Mouse (Mus musculus): ENCODE measurements at regions not wholly inside any gene's neighbourhood (a gene's known extent, or its start where the extent isn't known, plus 50 kb on each side); places are given as distances from the start of the nearest gene placed in this dataset.

DNA sequence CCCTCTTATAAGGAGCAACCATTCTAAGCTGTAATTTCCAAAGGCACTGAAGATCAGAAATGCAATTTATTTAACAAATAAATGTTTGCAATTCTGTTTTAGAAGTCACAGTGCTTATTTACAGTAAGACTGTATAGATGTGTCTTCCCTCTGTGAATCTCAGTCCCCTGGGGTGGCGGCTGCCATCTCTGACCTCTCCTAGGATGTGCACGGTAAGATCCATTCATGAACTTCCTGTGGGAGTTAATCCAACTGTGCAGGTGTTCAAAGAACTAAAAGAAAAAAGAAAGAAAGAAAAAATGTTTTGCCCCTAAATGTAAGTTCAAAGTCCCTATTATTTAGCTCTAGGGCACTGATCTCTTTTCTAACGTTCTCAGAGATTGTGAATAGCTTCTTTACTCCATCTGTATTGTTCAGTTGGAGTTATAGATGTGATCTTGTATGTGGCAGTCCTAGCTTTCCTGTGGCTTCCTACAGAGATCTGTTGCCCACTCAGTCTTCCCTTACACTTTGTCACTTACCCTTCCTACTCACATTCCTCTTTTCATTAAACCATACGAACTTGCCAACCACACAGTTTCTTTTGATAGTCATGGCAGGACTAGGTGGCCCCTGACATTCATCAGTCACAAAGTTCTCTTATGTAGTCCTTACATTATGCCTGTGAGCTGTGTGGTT lies 346.0 kb upstream of the Alcam start:
- Histone ChIP-seq H3K4me1 (ENCODE audit: control insufficient read depth in 2 of 2, insufficient read depth in 2 of 2, low read length in 2 of 2, poor library complexity in 1 of 2) (no peaks in the 10 kb centered on the region), H3K27ac (ENCODE audit: insufficient read depth, low read depth, low read length, poor library complexity, severe bottlenecking) (no peak overlapping the region), H3K4me3 (ENCODE audit: insufficient read depth in 1 of 2, low read depth in 1 of 2, low read length in 2 of 2, poor library complexity in 1 of 2, severe bottlenecking in 1 of 2) (no peak overlapping the region), H3K36me3 (ENCODE audit: control insufficient read depth, insufficient read depth, low read length, poor library complexity, severe bottlenecking) (no peaks in the 10 kb centered on the region), H3K9me3 (ENCODE audit: control insufficient read depth, insufficient read depth, low read depth, low read length) (no peaks in the 10 kb centered on the region), H3K9ac (ENCODE audit: insufficient read depth, low read depth, low read length, poor library complexity, severe bottlenecking) (no peak overlapping the region)
- in situ Hi-C loops (cut with MboI; ENCODE audit: low sequenced_read_pairs in 2 of 2, unreplicated experiment in 2 of 2), result no loop called here
- DNase-seq (ENCODE audit: low read depth, low spot score), result no peak
- TF ChIP-seq ZC3H11A (IDR thresholded peaks at IDR 0.05; ENCODE audit: borderline replicate concordance, low read depth, low read length), result no peak
- TF ChIP-seq CHD2 (IDR thresholded peaks at IDR 0.05; ENCODE audit: low read depth, low read length), result no peak
- no peak for TF ChIP-seq ZNF384 (IDR thresholded peaks at IDR 0.05; ENCODE audit: low read depth, low read length)
- no peak for TF ChIP-seq MAFK (IDR thresholded peaks at IDR 0.05; ENCODE audit: insufficient read depth, low read depth, low read length)
- TF ChIP-seq HCFC1 (IDR thresholded peaks at IDR 0.05; ENCODE audit: borderline replicate concordance, insufficient read depth, low read length), result no peak

DNA sequence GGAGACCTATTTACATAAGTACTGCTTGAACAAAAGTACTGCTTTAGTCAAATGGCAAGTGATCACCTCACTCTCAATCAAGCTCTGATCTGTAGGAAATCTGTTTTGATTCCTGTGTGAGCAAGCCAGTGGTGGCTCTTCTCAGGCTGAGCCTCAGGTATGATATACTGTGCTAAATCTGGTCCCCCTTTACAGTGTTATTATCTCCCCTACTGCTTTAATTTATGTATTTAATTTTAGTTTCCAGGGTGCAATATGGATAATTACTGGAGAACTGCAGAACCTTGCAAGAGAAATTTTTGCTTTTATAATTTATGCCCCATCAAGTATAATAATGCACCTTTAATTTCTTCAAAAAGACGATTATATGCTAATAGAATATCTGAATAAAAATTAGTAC lies 341.3 kb upstream of the Alcam start:
- Histone ChIP-seq H3K4me3 (ENCODE audit: insufficient read depth in 1 of 2, low read depth in 1 of 2, low read length in 2 of 2, poor library complexity in 1 of 2, severe bottlenecking in 1 of 2) (no peak overlapping the region), H3K9ac (ENCODE audit: insufficient read depth, low read depth, low read length, poor library complexity, severe bottlenecking) (no peak overlapping the region), H3K36me3 (ENCODE audit: control insufficient read depth, insufficient read depth, low read length, poor library complexity, severe bottlenecking) (no peaks in the 10 kb centered on the region), H3K27ac (ENCODE audit: insufficient read depth, low read depth, low read length, poor library complexity, severe bottlenecking) (no peak overlapping the region), H3K4me1 (ENCODE audit: control insufficient read depth in 2 of 2, insufficient read depth in 2 of 2, low read length in 2 of 2, poor library complexity in 1 of 2) (no peaks in the 10 kb centered on the region), H3K9me3 (ENCODE audit: control insufficient read depth, insufficient read depth, low read depth, low read length) (no peaks in the 10 kb centered on the region)
- TF ChIP-seq MAFK (IDR thresholded peaks at IDR 0.05; ENCODE audit: insufficient read depth, low read depth, low read length) (no peak), ZC3H11A (IDR thresholded peaks at IDR 0.05; ENCODE audit: borderline replicate concordance, low read depth, low read length) (no peak), ZNF384 (IDR thresholded peaks at IDR 0.05; ENCODE audit: low read depth, low read length) (no peak), HCFC1 (IDR thresholded peaks at IDR 0.05; ENCODE audit: borderline replicate concordance, insufficient read depth, low read length) (no peak), CHD2 (IDR thresholded peaks at IDR 0.05; ENCODE audit: low read depth, low read length) (no peak)
- no peak for DNase-seq (ENCODE audit: low read depth, low spot score)
- in situ Hi-C loops (cut with MboI; ENCODE audit: low sequenced_read_pairs in 2 of 2, unreplicated experiment in 2 of 2), result no loop called here

DNA sequence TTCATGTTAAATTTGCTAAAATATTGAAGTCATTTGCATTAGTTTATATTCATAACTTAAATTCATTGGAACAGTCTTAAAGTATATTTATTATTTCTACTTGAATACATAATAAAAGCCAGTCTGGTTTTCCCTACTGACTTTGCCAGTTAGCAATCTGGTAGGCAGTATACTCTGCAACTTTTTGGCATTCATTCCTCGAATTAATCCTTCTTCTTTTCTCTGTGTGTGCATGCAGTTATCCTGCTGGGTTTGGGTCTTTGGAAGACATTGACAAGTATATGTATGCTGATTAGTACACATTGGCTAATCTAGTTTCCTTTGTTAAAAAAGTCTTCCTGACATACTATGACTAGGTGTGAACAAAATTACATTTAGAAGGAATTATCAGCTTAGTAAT lies 336.1 kb upstream of the Alcam start:
- no peaks in the 10 kb centered on the region for H3K9me3 ChIP-seq (ENCODE audit: control insufficient read depth, insufficient read depth, low read depth, low read length)
- H3K4me3 ChIP-seq (ENCODE audit: insufficient read depth in 1 of 2, low read depth in 1 of 2, low read length in 2 of 2, poor library complexity in 1 of 2, severe bottlenecking in 1 of 2), result no peak overlapping the region
- no peak overlapping the region for H3K27ac ChIP-seq (ENCODE audit: insufficient read depth, low read depth, low read length, poor library complexity, severe bottlenecking)
- TF ChIP-seq MAFK (IDR thresholded peaks at IDR 0.05; ENCODE audit: insufficient read depth, low read depth, low read length) (no peak), HCFC1 (IDR thresholded peaks at IDR 0.05; ENCODE audit: borderline replicate concordance, insufficient read depth, low read length) (no peak), ZNF384 (IDR thresholded peaks at IDR 0.05; ENCODE audit: low read depth, low read length) (no peak), ZC3H11A (IDR thresholded peaks at IDR 0.05; ENCODE audit: borderline replicate concordance, low read depth, low read length) (no peak), CHD2 (IDR thresholded peaks at IDR 0.05; ENCODE audit: low read depth, low read length) (no peak)
- H3K36me3 ChIP-seq (ENCODE audit: control insufficient read depth, insufficient read depth, low read length, poor library complexity, severe bottlenecking), result no peaks in the 10 kb centered on the region
- no peak for DNase-seq (ENCODE audit: low read depth, low spot score)
- no peak overlapping the region for H3K9ac ChIP-seq (ENCODE audit: insufficient read depth, low read depth, low read length, poor library complexity, severe bottlenecking)
- H3K4me1 ChIP-seq (ENCODE audit: control insufficient read depth in 2 of 2, insufficient read depth in 2 of 2, low read length in 2 of 2, poor library complexity in 1 of 2), result no peaks in the 10 kb centered on the region
- in situ Hi-C loops (cut with MboI; ENCODE audit: low sequenced_read_pairs in 2 of 2, unreplicated experiment in 2 of 2), result no loop called here

DNA sequence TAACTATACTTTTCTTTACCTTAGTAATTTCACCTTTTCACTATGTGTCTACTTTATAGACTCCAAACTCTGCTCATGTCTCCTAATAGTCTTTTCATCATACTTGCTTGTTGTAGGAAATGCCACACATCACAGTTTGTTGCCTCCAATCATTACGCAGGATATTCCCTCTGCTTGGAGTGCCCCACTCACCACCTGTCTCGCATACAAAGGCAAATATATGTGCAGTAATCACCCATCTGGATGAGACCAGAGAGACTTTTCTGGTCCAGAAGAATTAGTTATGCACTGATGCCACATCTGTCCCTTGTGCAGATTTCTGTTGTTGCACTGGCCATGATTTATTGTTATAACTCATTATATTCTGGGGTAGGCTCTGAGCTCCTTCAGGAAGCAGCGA lies 293.9 kb upstream of the Alcam start:
- in situ Hi-C loops (cut with MboI; ENCODE audit: low sequenced_read_pairs in 2 of 2, unreplicated experiment in 2 of 2), result no loop called here
- no peaks in the 10 kb centered on the region for H3K4me1 ChIP-seq (ENCODE audit: control insufficient read depth in 2 of 2, insufficient read depth in 2 of 2, low read length in 2 of 2, poor library complexity in 1 of 2)
- H3K9me3 ChIP-seq (ENCODE audit: control insufficient read depth, insufficient read depth, low read depth, low read length), result no peaks in the 10 kb centered on the region
- no peaks in the 10 kb centered on the region for H3K36me3 ChIP-seq (ENCODE audit: control insufficient read depth, insufficient read depth, low read length, poor library complexity, severe bottlenecking)
- no peak for DNase-seq (ENCODE audit: low read depth, low spot score)
- H3K4me3 ChIP-seq (ENCODE audit: insufficient read depth in 1 of 2, low read depth in 1 of 2, low read length in 2 of 2, poor library complexity in 1 of 2, severe bottlenecking in 1 of 2), result no peak overlapping the region
- H3K9ac ChIP-seq (ENCODE audit: insufficient read depth, low read depth, low read length, poor library complexity, severe bottlenecking), result no peak overlapping the region
- H3K27ac ChIP-seq (ENCODE audit: insufficient read depth, low read depth, low read length, poor library complexity, severe bottlenecking), result no peak overlapping the region
- TF ChIP-seq HCFC1 (IDR thresholded peaks at IDR 0.05; ENCODE audit: borderline replicate concordance, insufficient read depth, low read length) (no peak), ZNF384 (IDR thresholded peaks at IDR 0.05; ENCODE audit: low read depth, low read length) (no peak), CHD2 (IDR thresholded peaks at IDR 0.05; ENCODE audit: low read depth, low read length) (no peak), ZC3H11A (IDR thresholded peaks at IDR 0.05; ENCODE audit: borderline replicate concordance, low read depth, low read length) (no peak), MAFK (IDR thresholded peaks at IDR 0.05; ENCODE audit: insufficient read depth, low read depth, low read length) (no peak)

Measured in ES-E14 (cell line).